Mouse (Mus musculus) stomach, postnatal 0 days (tissue): ENCODE measurements at regions not wholly inside any gene's neighbourhood (a gene's known extent, or its start where the extent isn't known, plus 50 kb on each side); places are given as distances from the start of the nearest gene placed in this dataset.

Source experiments
- ATAC-seq: fragments of 200-750 bp; cut with Nextera tagmentation; 2 replicates; pipeline ENCODE4 v1.8.0; 2017; ENCODE audit not compliant: low FRiP score, low TSS enrichment
- DNase-seq: peaks from one replicate; pipeline ENCODE4 v3.0.0-alpha.2; 2016; ENCODE audit warnings: low spot score
- H3K27ac ChIP-seq: fragments of 300-500 bp; sonication (generic); replicated peaks from 2 replicates; pipeline ENCODE4 v1.5.1; 2014; ENCODE audit warnings: mild to moderate bottlenecking, control low read depth
- H3K27me3 ChIP-seq: fragments of 300-500 bp; sonication (generic); 2 replicates; pipeline ENCODE4 v1.6.1; 2014; ENCODE audit warnings: low read length; ENCODE audit not compliant: control insufficient read depth, insufficient read depth
- H3K36me3 ChIP-seq: fragments of 300-500 bp; sonication (generic); 2 replicates; pipeline ENCODE4 v1.6.1; 2014; ENCODE audit warnings: low read length, mixed read lengths; ENCODE audit not compliant: control insufficient read depth, insufficient read depth
- H3K4me1 ChIP-seq: fragments of 300-500 bp; sonication (generic); replicated peaks from 2 replicates; pipeline ENCODE4 v1.6.1; 2014; ENCODE audit warnings: antibody characterized with exemption; ENCODE audit not compliant: control insufficient read depth, insufficient read depth
- H3K4me2 ChIP-seq: fragments of 300-500 bp; sonication (generic); replicated peaks from 2 replicates; pipeline ENCODE4 v1.6.1; 2014; ENCODE audit warnings: low read depth, mild to moderate bottlenecking, control low read depth, moderate library complexity
- H3K4me3 ChIP-seq: fragments of 300-500 bp; sonication (generic); 2 replicates; pipeline ENCODE4 v1.5.1; 2014; ENCODE audit warnings: low read depth, low read length, control low read depth
- H3K9ac ChIP-seq: fragments of 300-500 bp; sonication (generic); 2 replicates; pipeline ENCODE4 v1.6.1; 2014; ENCODE audit warnings: mild to moderate bottlenecking, low read length, control low read depth, mixed read lengths
- H3K9me3 ChIP-seq: fragments of 300-500 bp; sonication (generic); 2 replicates; pipeline ENCODE4 v1.6.1; 2016; ENCODE audit warnings: low read length; ENCODE audit not compliant: control insufficient read depth
- CTCF ChIP-seq: IDR thresholded peaks from 2 replicates; pipeline ENCODE4 v1.5.1; 2016; ENCODE audit warnings: antibody characterized with exemption, low read depth, mild to moderate bottlenecking, moderate library complexity
- EP300 ChIP-seq: optimal IDR thresholded peaks from 2 replicates; pipeline ENCODE3; 2016; ENCODE audit warnings: antibody characterized with exemption
- WGBS: fragments of 180-500 bp; shearing (Covaris S2); extraction: QIAGEN DNeasy Blood & Tissue Kit; methylation state at CpG from one replicate; pipeline ENCODE4 v1.1.7; 2014; 5-methylcytosine and 5-hydroxymethylcytosine counted together

- H3K9me3 ChIP-seq = no peaks in the 10 kb centered on the region
- ATAC-seq (no peak), DNase-seq (no peak)
- H3K9ac ChIP-seq = no peak overlapping the region
- H3K4me1 ChIP-seq = no peaks in the 10 kb centered on the region
- no peaks in the 10 kb centered on the region for H3K27me3 ChIP-seq
- H3K27ac ChIP-seq = no peak overlapping the region
- no peak overlapping the region for H3K4me3 ChIP-seq
- WGBS = 5% methylated on average over 2 of the region's 2 CpGs
- H3K36me3 ChIP-seq = no peaks in the 10 kb centered on the region
- H3K4me2 ChIP-seq = no peak overlapping the region
- TF ChIP-seq EP300 (no peak), CTCF (0 out of 2 replicates have a peak, but pooled peaks have one; percentile 11)
Measured at GRCm38 (mm10) chr9:112447515-112447914, 211.8 kb upstream of the Arpp21 start.

- DNase-seq (no peak), ATAC-seq (no peak)
- no peaks in the 10 kb centered on the region for H3K4me1 ChIP-seq
- H3K4me3 ChIP-seq = no peak overlapping the region
- H3K9me3 ChIP-seq = no peaks in the 10 kb centered on the region
- no peak for TF ChIP-seq EP300
- no peak for TF ChIP-seq CTCF
- no peak overlapping the region for H3K27ac ChIP-seq
- no peak overlapping the region for H3K4me2 ChIP-seq
- H3K36me3 ChIP-seq = no peaks in the 10 kb centered on the region
- H3K9ac ChIP-seq = no peak overlapping the region
- WGBS = 70% methylated on average over 3 of the region's 3 CpGs
- H3K27me3 ChIP-seq = no peaks in the 10 kb centered on the region
Measured at GRCm38 (mm10) chr9:112446981-112447380, 211.2 kb upstream of the Arpp21 start.

- Histone ChIP-seq H3K9me3 (no peaks in the 10 kb centered on the region), H3K4me2 (no peak overlapping the region), H3K27ac (no peak overlapping the region), H3K4me3 (no peak overlapping the region), H3K9ac (no peak overlapping the region), H3K36me3 (no peaks in the 10 kb centered on the region), H3K4me1 (no peaks in the 10 kb centered on the region), H3K27me3 (no peaks in the 10 kb centered on the region)
- DNase-seq = no peak
- TF ChIP-seq EP300 = no peak
- TF ChIP-seq CTCF = no peak
- no peak for ATAC-seq
Measured at GRCm38 (mm10) chr9:112446027-112446352, 210.3 kb upstream of the Arpp21 start.

GRCm38 (mm10) chr9:112445230-112446026 lies 209.7 kb upstream of the Arpp21 start:
- Histone ChIP-seq H3K4me1 (no peaks in the 10 kb centered on the region), H3K9ac (no peak overlapping the region), H3K4me3 (no peak overlapping the region), H3K4me2 (no peak overlapping the region), H3K9me3 (no peaks in the 10 kb centered on the region), H3K27me3 (no peaks in the 10 kb centered on the region), H3K36me3 (no peaks in the 10 kb centered on the region), H3K27ac (no peak overlapping the region)
- DNase-seq (no peak), ATAC-seq (no peak)
- TF ChIP-seq CTCF = no peak
- no peak for TF ChIP-seq EP300
- 84% methylated on average over 4 of the region's 4 CpGs for WGBS

GRCm38 (mm10) chr9:112444220-112444619 lies 208.5 kb upstream of the Arpp21 start:
- H3K27me3 ChIP-seq = no peaks in the 10 kb centered on the region
- no peak overlapping the region for H3K4me2 ChIP-seq
- WGBS = 84% methylated on average over 2 of the region's 2 CpGs
- no peak overlapping the region for H3K27ac ChIP-seq
- no peaks in the 10 kb centered on the region for H3K9me3 ChIP-seq
- no peak for DNase-seq
- H3K9ac ChIP-seq = no peak overlapping the region
- no peak for ATAC-seq
- no peak for TF ChIP-seq CTCF
- TF ChIP-seq EP300 = no peak
- no peak overlapping the region for H3K4me3 ChIP-seq
- no peaks in the 10 kb centered on the region for H3K4me1 ChIP-seq
- no peaks in the 10 kb centered on the region for H3K36me3 ChIP-seq

- WGBS = 91% methylated on average over 2 of the region's 2 CpGs
Measured at GRCm38 (mm10) chr9:112436094-112436493, 200.4 kb upstream of the Arpp21 start.

More at GRCm38 (mm10) chr9:112436094-112436493, 200.4 kb upstream of the Arpp21 start:
- ATAC-seq = no peak
- Histone ChIP-seq H3K9ac (no peak overlapping the region), H3K27ac (no peak overlapping the region), H3K9me3 (no peaks in the 10 kb centered on the region), H3K4me1 (no peaks in the 10 kb centered on the region), H3K36me3 (no peaks in the 10 kb centered on the region), H3K4me3 (no peak overlapping the region), H3K27me3 (no peaks in the 10 kb centered on the region), H3K4me2 (no peak overlapping the region)
- no peak for TF ChIP-seq CTCF
- no peak for TF ChIP-seq EP300
- DNase-seq = no peak
